Comparison of ENCODE assay signal across 21 mouse cellular contexts in the genomic region with DNA sequence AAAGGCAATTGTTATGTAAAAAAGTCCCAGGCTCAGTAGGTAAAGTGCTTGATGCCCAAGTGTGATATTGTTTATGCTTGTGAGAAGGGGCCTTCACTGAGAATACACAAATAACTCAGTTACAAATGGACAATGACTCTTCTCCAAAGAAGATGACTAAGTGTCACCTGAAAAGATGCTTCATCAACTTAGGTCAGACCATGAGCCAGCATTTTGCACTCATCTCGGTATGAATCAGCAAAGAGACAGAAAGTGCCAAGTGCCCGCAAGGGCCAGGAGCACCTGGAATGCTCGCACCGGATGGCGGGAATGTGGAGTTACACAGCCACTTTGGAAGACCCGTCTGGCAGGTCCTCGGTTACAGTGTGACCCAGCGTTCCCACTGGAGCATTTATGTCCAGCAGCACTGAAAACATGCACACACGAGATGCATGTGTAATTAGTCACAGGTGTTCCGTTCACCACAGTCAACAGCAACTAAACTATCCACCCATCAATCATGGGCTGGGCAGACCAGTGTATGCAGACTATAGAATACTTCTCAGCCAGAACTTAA.
A peak's percentile ranks its signal among the peaks of the same experiment; 100 is the strongest.
DNase-seq lines count a peak whose midpoint lies in the region; ATAC-seq and TF ChIP-seq lines count a peak whose summit lies in the region.
"Had no signal": no experiment of that assay in that cellular context is flagged by ENCODE, and none has a peak within 500 bp of the region (broad histone marks: within the 10 kb centered on the region; RNA-seq: fewer than 3 reads in every experiment).

No protein-coding gene starts in this region.

- DNase-seq in midbrain, embryonic 11.5 days (ENCODE audit: low spot score, missing footprints), result peak; percentile 17
- no peak for DNase-seq in midbrain, embryonic 14.5 days
- DNase-seq in ES-E14 (ENCODE audit: low read depth, low spot score), result no peak
- DNase-seq in embryonic facial prominence, embryonic 10.5 days (ENCODE audit: low spot score), result peak; percentile 30
- DNase-seq in mesoderm, embryonic 11.5 days (ENCODE audit: low read depth, low spot score), result peak; percentile 51
- no peak for DNase-seq in forebrain, embryonic 14.5 days (ENCODE audit: low spot score)
- DNase-seq: adrenal gland, adult 8-10 months; adrenal gland, postnatal 36 days; cerebellum, adult 2 months; cerebellum, postnatal 14 days; embryo, embryonic 11 days; gastrocnemius, postnatal 14 days; heart, adult 2 months; heart, postnatal 36 days; kidney, adult 11 months had no signal

- no peaks in the 10 kb centered on the region for H3K36me3 ChIP-seq in midbrain, embryonic 11.5 days (ENCODE audit: control insufficient read depth, insufficient read depth, low read length)
- H3K36me3 ChIP-seq in midbrain, embryonic 14.5 days (ENCODE audit: control insufficient read depth, insufficient read depth, low read length), result no peaks in the 10 kb centered on the region
- no peaks in the 10 kb centered on the region for H3K36me3 ChIP-seq in ES-E14 (ENCODE audit: control insufficient read depth, insufficient read depth, low read length, poor library complexity, severe bottlenecking)
- H3K36me3 ChIP-seq in embryonic facial prominence, embryonic 10.5 days (replicated peaks), result no peaks in the 10 kb centered on the region
- no peaks in the 10 kb centered on the region for H3K36me3 ChIP-seq in forebrain, embryonic 14.5 days (ENCODE audit: control insufficient read depth, insufficient read depth, low read length)
- H3K36me3 ChIP-seq in forebrain, embryonic 13.5 days (ENCODE audit: poor library complexity, severe bottlenecking), result no peaks in the 10 kb centered on the region
- H3K36me3 ChIP-seq: embryonic facial prominence, embryonic 12.5 days; heart, embryonic 12.5 days had no signal

- ATAC-seq in midbrain, embryonic 11.5 days (ENCODE audit: low FRiP score), result no peak
- no peak for ATAC-seq in midbrain, embryonic 14.5 days (ENCODE audit: low FRiP score, low TSS enrichment)
- no peak for ATAC-seq in forebrain, embryonic 14.5 days
- ATAC-seq in forebrain, embryonic 13.5 days, result no peak
- no peak for ATAC-seq in frontal cortex, adult (ENCODE audit: low TSS enrichment)
- ATAC-seq: activated CD4-positive, CD25-positive, alpha-beta regulatory T cell, adult 4 months; hindbrain, embryonic 16.5 days had no signal

- H3K27ac ChIP-seq in midbrain, embryonic 11.5 days (ENCODE audit: low read depth, low read length), result no peak overlapping the region
- no peak overlapping the region for H3K27ac ChIP-seq in midbrain, embryonic 14.5 days (replicated peaks; ENCODE audit: low read depth, low read length)
- H3K27ac ChIP-seq in ES-E14 (ENCODE audit: insufficient read depth, low read depth, low read length, poor library complexity, severe bottlenecking), result no peak overlapping the region
- H3K27ac ChIP-seq in embryonic facial prominence, embryonic 10.5 days (replicated peaks), result no peak overlapping the region
- H3K27ac ChIP-seq in forebrain, embryonic 14.5 days (ENCODE audit: low read depth, low read length), result no peak overlapping the region
- H3K27ac ChIP-seq in forebrain, embryonic 13.5 days, result no peak overlapping the region
- H3K27ac ChIP-seq: embryonic facial prominence, embryonic 12.5 days; heart, adult 2 months had no signal

- no peak overlapping the region for H3K9ac ChIP-seq in midbrain, embryonic 11.5 days (ENCODE audit: low read length)
- H3K9ac ChIP-seq in midbrain, embryonic 14.5 days (replicated peaks; ENCODE audit: low read length), result no peak overlapping the region
- no peak overlapping the region for H3K9ac ChIP-seq in ES-E14 (ENCODE audit: insufficient read depth, low read depth, low read length, poor library complexity, severe bottlenecking)
- H3K9ac ChIP-seq in forebrain, embryonic 14.5 days (ENCODE audit: low read length), result no peak overlapping the region
- H3K9ac ChIP-seq in forebrain, embryonic 13.5 days, result no peak overlapping the region
- H3K9ac ChIP-seq: embryonic facial prominence, embryonic 12.5 days; heart, embryonic 12.5 days had no signal

- no peak overlapping the region for H3K4me3 ChIP-seq in midbrain, embryonic 11.5 days (ENCODE audit: low read depth, low read length)
- no peak overlapping the region for H3K4me3 ChIP-seq in midbrain, embryonic 14.5 days (replicated peaks; ENCODE audit: low read depth, low read length)
- H3K4me3 ChIP-seq in ES-E14 (ENCODE audit: insufficient read depth in 1 of 2, low read depth in 1 of 2, low read length in 2 of 2, poor library complexity in 1 of 2, severe bottlenecking in 1 of 2), result no peak overlapping the region
- no peak overlapping the region for H3K4me3 ChIP-seq in embryonic facial prominence, embryonic 10.5 days
- no peak overlapping the region for H3K4me3 ChIP-seq in forebrain, embryonic 14.5 days (ENCODE audit: low read depth, low read length)
- H3K4me3 ChIP-seq in forebrain, embryonic 13.5 days, result no peak overlapping the region
- H3K4me3 ChIP-seq: embryonic facial prominence, embryonic 12.5 days; heart, adult 2 months; heart, embryonic 12.5 days had no signal

- in situ Hi-C loops in ES-E14 (cut with MboI; ENCODE audit: low sequenced_read_pairs in 2 of 2, unreplicated experiment in 2 of 2), result no loop called here

- H3K27me3 ChIP-seq in midbrain, embryonic 11.5 days (ENCODE audit: control insufficient read depth, insufficient read depth, low read length), result no peaks in the 10 kb centered on the region
- H3K27me3 ChIP-seq in midbrain, embryonic 14.5 days (ENCODE audit: control insufficient read depth, insufficient read depth, low read length), result no peaks in the 10 kb centered on the region
- no peaks in the 10 kb centered on the region for H3K27me3 ChIP-seq in embryonic facial prominence, embryonic 10.5 days (replicated peaks; ENCODE audit: low read depth, poor library complexity, severe bottlenecking)
- no peaks in the 10 kb centered on the region for H3K27me3 ChIP-seq in forebrain, embryonic 14.5 days (replicated peaks; ENCODE audit: control insufficient read depth, insufficient read depth, low read length)
- H3K27me3 ChIP-seq in forebrain, embryonic 13.5 days, result no peaks in the 10 kb centered on the region
- H3K27me3 ChIP-seq: embryonic facial prominence, embryonic 12.5 days; heart, embryonic 12.5 days had no signal

- 85% methylated on average over 10 of the region's 10 CpGs for WGBS in midbrain, embryonic 11.5 days
- WGBS in midbrain, embryonic 14.5 days, result 84% methylated on average over 10 of the region's 10 CpGs
- WGBS in embryonic facial prominence, embryonic 10.5 days, result 66% methylated on average over 10 of the region's 10 CpGs
- 82% methylated on average over 10 of the region's 10 CpGs for WGBS in forebrain, embryonic 14.5 days
- 86% methylated on average over 10 of the region's 10 CpGs for WGBS in forebrain, embryonic 13.5 days

- no peaks in the 10 kb centered on the region for H3K9me3 ChIP-seq in midbrain, embryonic 11.5 days (ENCODE audit: control insufficient read depth, low read length)
- H3K9me3 ChIP-seq in midbrain, embryonic 14.5 days (ENCODE audit: control insufficient read depth, low read length), result no peaks in the 10 kb centered on the region
- H3K9me3 ChIP-seq in ES-E14 (ENCODE audit: control insufficient read depth, insufficient read depth, low read depth, low read length), result no peaks in the 10 kb centered on the region
- no peaks in the 10 kb centered on the region for H3K9me3 ChIP-seq in embryonic facial prominence, embryonic 10.5 days
- H3K9me3 ChIP-seq in forebrain, embryonic 14.5 days (replicated peaks; ENCODE audit: control insufficient read depth, low read length), result no peaks in the 10 kb centered on the region
- H3K9me3 ChIP-seq in forebrain, embryonic 13.5 days (replicated peaks), result no peaks in the 10 kb centered on the region; the same call in 1 of the 2 replicates
- H3K9me3 ChIP-seq: embryonic facial prominence, embryonic 12.5 days had no signal

- H3K4me1 ChIP-seq in midbrain, embryonic 11.5 days (ENCODE audit: control insufficient read depth, insufficient read depth, low read length), result no peaks in the 10 kb centered on the region
- H3K4me1 ChIP-seq in midbrain, embryonic 14.5 days (ENCODE audit: control insufficient read depth, insufficient read depth, low read length), result no peaks in the 10 kb centered on the region
- no peaks in the 10 kb centered on the region for H3K4me1 ChIP-seq in ES-E14 (ENCODE audit: control insufficient read depth in 2 of 2, insufficient read depth in 2 of 2, low read length in 2 of 2, poor library complexity in 1 of 2)
- H3K4me1 ChIP-seq in embryonic facial prominence, embryonic 10.5 days, result peaks cover 4% of the 10 kb centered on the region; the same call in 1 of the 2 replicates
- no peaks in the 10 kb centered on the region for H3K4me1 ChIP-seq in forebrain, embryonic 14.5 days (ENCODE audit: control insufficient read depth, insufficient read depth, low read length)
- H3K4me1 ChIP-seq in forebrain, embryonic 13.5 days, result 0 out of 2 replicates have a peak, but pooled peaks cover 3% of the 10 kb centered on the region
- H3K4me1 ChIP-seq: embryonic facial prominence, embryonic 12.5 days had no signal

- no peak overlapping the region for H3K4me2 ChIP-seq in midbrain, embryonic 11.5 days
- no peak overlapping the region for H3K4me2 ChIP-seq in midbrain, embryonic 14.5 days (ENCODE audit: low read length)
- H3K4me2 ChIP-seq in forebrain, embryonic 14.5 days (ENCODE audit: low read length), result no peak overlapping the region
- no peak overlapping the region for H3K4me2 ChIP-seq in forebrain, embryonic 13.5 days
- H3K4me2 ChIP-seq: embryonic facial prominence, embryonic 12.5 days; heart, embryonic 12.5 days had no signal

TF ChIP-seq in ES-E14, 5 proteins besides CTCF, POLR2A, EP300 and RAD21:
- TF ChIP-seq MAFK (IDR thresholded peaks at IDR 0.05; ENCODE audit: insufficient read depth, low read depth, low read length), result peak; percentile 73
- no peak for TF ChIP-seq ZNF384 (IDR thresholded peaks at IDR 0.05; ENCODE audit: low read depth, low read length)

Comparison
In these comparisons a context has a peak if more than half of its experiments do, and no peak if none do; other contexts are left out.
1. DNase-seq: peak in midbrain, embryonic 11.5 days (single experiment), embryonic facial prominence, embryonic 10.5 days (single experiment) and mesoderm, embryonic 11.5 days (single experiment); none in midbrain, embryonic 14.5 days (single experiment), ES-E14 (single experiment) and forebrain, embryonic 14.5 days (single experiment).